In genomic region chr2:127586694-127587513, GRCm38 (mm10) we compare ENCODE assay signal across 8 mouse cellular contexts. TPM values are rescaled to one million over a fixed set of nuclear protein-coding genes. Genes with fewer than 3 reads are reported as not detected.
DNase-seq lines count a peak whose midpoint lies in the region; ATAC-seq and TF ChIP-seq lines count a peak whose summit lies in the region.

Gene Zfp661, minus strand, starts transcription at chr2:127587094.
Gene Mrps5, plus strand, starts transcription at chr2:127587222.

- WGBS in heart, embryonic 12.5 days, result 5% methylated on average over 39 of the region's 39 CpGs
- WGBS in kidney, postnatal 0 days, result 5% methylated on average over 39 of the region's 39 CpGs
- WGBS in liver, embryonic 11.5 days, result 5% methylated on average over 39 of the region's 39 CpGs
- WGBS in stomach, embryonic 14.5 days, result 4% methylated on average over 39 of the region's 39 CpGs

- peak within 1 kb of the TSS; percentile 82 for H3K9ac ChIP-seq in heart, embryonic 12.5 days
- peak within 1 kb of the TSS; percentile 94 for H3K9ac ChIP-seq in kidney, postnatal 0 days (ENCODE audit: low read depth, low read length)
- peak within 1 kb of the TSS; percentile 83 for H3K9ac ChIP-seq in liver, embryonic 11.5 days (ENCODE audit: low read depth, low read length)
- peak within 1 kb of the TSS; percentile 86 for H3K9ac ChIP-seq in stomach, embryonic 14.5 days (replicated peaks; ENCODE audit: low read depth, low read length)

- H3K27me3 ChIP-seq in heart, embryonic 12.5 days (replicated peaks), result no peaks in the 10 kb centered on the region
- no peaks in the 10 kb centered on the region for H3K27me3 ChIP-seq in kidney, postnatal 0 days (ENCODE audit: insufficient read depth, low read length)
- H3K27me3 ChIP-seq in liver, embryonic 11.5 days (replicated peaks; ENCODE audit: control insufficient read depth, insufficient read depth, low read length), result no peaks in the 10 kb centered on the region
- no peaks in the 10 kb centered on the region for H3K27me3 ChIP-seq in stomach, embryonic 14.5 days (ENCODE audit: control insufficient read depth, insufficient read depth, low read length)

- peaks cover 28% of the 10 kb centered on the region for H3K4me1 ChIP-seq in heart, embryonic 12.5 days (replicated peaks)
- H3K4me1 ChIP-seq in kidney, postnatal 0 days (replicated peaks; ENCODE audit: insufficient read depth, low read length), result peaks cover 6% of the 10 kb centered on the region
- H3K4me1 ChIP-seq in liver, embryonic 11.5 days (replicated peaks; ENCODE audit: control insufficient read depth, insufficient read depth, low read length), result peaks cover 24% of the 10 kb centered on the region
- H3K4me1 ChIP-seq in stomach, embryonic 14.5 days (ENCODE audit: control insufficient read depth, insufficient read depth, low read length), result peaks cover 7% of the 10 kb centered on the region

- ATAC-seq in erythroid progenitor cell, adult 5-6 weeks (replicated peaks; ENCODE audit: low FRiP score, poor library complexity, severe bottlenecking), result peak; percentile 86
- ATAC-seq in heart, embryonic 12.5 days (ENCODE audit: insufficient number of reproducible peaks, low FRiP score), result peak; percentile 86
- ATAC-seq in kidney, postnatal 0 days (replicated peaks; ENCODE audit: low FRiP score, low read depth), result peak; percentile 79
- ATAC-seq in liver, embryonic 11.5 days (replicated peaks; ENCODE audit: low FRiP score), result peak; percentile 83
- ATAC-seq in stomach, embryonic 14.5 days (ENCODE audit: insufficient number of reproducible peaks, insufficient read depth, low FRiP score, low read depth), result peak; percentile 85

- H3K4me2 ChIP-seq in heart, embryonic 12.5 days, result peak within 1 kb of the TSS; percentile 65
- peak within 1 kb of the TSS; percentile 84 for H3K4me2 ChIP-seq in kidney, postnatal 0 days (ENCODE audit: low read length)
- H3K4me2 ChIP-seq in liver, embryonic 11.5 days, result peak within 1 kb of the TSS; percentile 71
- peak within 1 kb of the TSS; percentile 85 for H3K4me2 ChIP-seq in stomach, embryonic 14.5 days (replicated peaks; ENCODE audit: low read depth, low read length)

- TF ChIP-seq CTCF in kidney, postnatal 0 days (IDR thresholded peaks at IDR 0.05; ENCODE audit: low read depth), result no peak

- peaks cover 12% of the 10 kb centered on the region for H3K36me3 ChIP-seq in heart, embryonic 12.5 days
- peaks cover 6% of the 10 kb centered on the region; the same call in 1 of the 2 replicates for H3K36me3 ChIP-seq in kidney, postnatal 0 days (ENCODE audit: insufficient read depth, low read length)
- H3K36me3 ChIP-seq in liver, embryonic 11.5 days (ENCODE audit: control insufficient read depth, insufficient read depth, low read length), result no peaks in the 10 kb centered on the region
- H3K36me3 ChIP-seq in stomach, embryonic 14.5 days (ENCODE audit: control insufficient read depth, insufficient read depth, low read length), result peaks cover 4% of the 10 kb centered on the region; the same call in 1 of the 2 replicates

- peak within 1 kb of the TSS; percentile 83 for H3K4me3 ChIP-seq in heart, embryonic 12.5 days
- peak within 1 kb of the TSS; percentile 92 for H3K4me3 ChIP-seq in kidney, postnatal 0 days (replicated peaks; ENCODE audit: low read depth, low read length)
- H3K4me3 ChIP-seq in liver, embryonic 11.5 days (ENCODE audit: low read depth, low read length), result peak within 1 kb of the TSS; percentile 87
- H3K4me3 ChIP-seq in stomach, embryonic 14.5 days (ENCODE audit: low read depth, low read length), result peak within 1 kb of the TSS; percentile 97

- peak; percentile 83 for DNase-seq in CD4-positive helper T cell, adult 2 months (ENCODE audit: low read depth, low spot score)
- DNase-seq in brain, embryonic 18.5 days (ENCODE audit: low read depth, low spot score), result peak; percentile 72
- DNase-seq in kidney, postnatal 0 days (ENCODE audit: low spot score), result peak; percentile 75
- peak; percentile 89 for DNase-seq in liver, embryonic 11.5 days (ENCODE audit: low spot score)
- peak; percentile 92 for DNase-seq in naive thymus-derived CD4-positive, alpha-beta T cell, adult 2 months (ENCODE audit: low read depth)

- H3K27ac ChIP-seq in heart, embryonic 12.5 days (ENCODE audit: poor library complexity, severe bottlenecking), result peak within 1 kb of the TSS; percentile 86
- H3K27ac ChIP-seq in kidney, postnatal 0 days, result peak within 1 kb of the TSS; percentile 93
- peak within 1 kb of the TSS; percentile 79 for H3K27ac ChIP-seq in liver, embryonic 11.5 days (ENCODE audit: low read depth, low read length)
- peak within 1 kb of the TSS; percentile 86 for H3K27ac ChIP-seq in stomach, embryonic 14.5 days (ENCODE audit: low read length)

- H3K9me3 ChIP-seq in heart, embryonic 12.5 days (replicated peaks), result no peaks in the 10 kb centered on the region
- no peaks in the 10 kb centered on the region for H3K9me3 ChIP-seq in kidney, postnatal 0 days (replicated peaks; ENCODE audit: low read length)
- H3K9me3 ChIP-seq in liver, embryonic 11.5 days (ENCODE audit: control insufficient read depth, low read length), result no peaks in the 10 kb centered on the region
- no peaks in the 10 kb centered on the region for H3K9me3 ChIP-seq in stomach, embryonic 14.5 days (ENCODE audit: control insufficient read depth, low read depth, low read length)

RNA-seq across cellular contexts. Expression of gene Zfp661, which starts in this region (rescaled TPM):
- 0.42 TPM in 1 of 2 replicates, not detected in the other for total RNA-seq in erythroid progenitor cell, adult 5-6 weeks (2015; ENCODE audit: low replicate concordance)
- total RNA-seq in erythroid progenitor cell, adult 5-6 weeks (2017; ENCODE audit: low replicate concordance), result 0.26 and 0.83 TPM in 2 replicates
- polyA plus RNA-seq in heart, embryonic 12.5 days (2016; fragmentation: Nextera tagmentation; extraction: Ambion mirVana), result 2.4 and 2.9 TPM in 2 replicates
- 3.1 and 3.2 TPM in 2 replicates for polyA plus RNA-seq in kidney, postnatal 0 days (2015; fragmentation: Nextera tagmentation; extraction: Ambion mirVana)
- 3.2 and 4.0 TPM in 2 replicates for polyA plus RNA-seq in liver, embryonic 11.5 days (2014; fragmentation: Nextera tagmentation; extraction: Ambion mirVana)
- polyA plus RNA-seq in stomach, embryonic 14.5 days (2014; fragmentation: Nextera tagmentation; extraction: Ambion mirVana), result 3.8 and 5.0 TPM in 2 replicates

RNA-seq across cellular contexts. Expression of gene Mrps5, which starts in this region (rescaled TPM):
- 2.9 and 20.5 TPM in 2 replicates for total RNA-seq in erythroid progenitor cell, adult 5-6 weeks (2015; ENCODE audit: low replicate concordance)
- total RNA-seq in erythroid progenitor cell, adult 5-6 weeks (2017; ENCODE audit: low replicate concordance), result 6.7 and 17.8 TPM in 2 replicates
- 138 and 144 TPM in 2 replicates for polyA plus RNA-seq in heart, embryonic 12.5 days (2016; fragmentation: Nextera tagmentation; extraction: Ambion mirVana)
- polyA plus RNA-seq in kidney, postnatal 0 days (2015; fragmentation: Nextera tagmentation; extraction: Ambion mirVana), result 151 and 167 TPM in 2 replicates
- polyA plus RNA-seq in liver, embryonic 11.5 days (2014; fragmentation: Nextera tagmentation; extraction: Ambion mirVana), result 202 and 214 TPM in 2 replicates
- polyA plus RNA-seq in stomach, embryonic 14.5 days (2014; fragmentation: Nextera tagmentation; extraction: Ambion mirVana), result 125 and 132 TPM in 2 replicates

Comparison
In these comparisons a context has a peak if more than half of its experiments do, and no peak if none do; other contexts are left out.
1. Peak in every context shown above with its lines: DNase-seq, ATAC-seq, H3K4me3 ChIP-seq and H3K27ac ChIP-seq.